Mouse (Mus musculus) small intestine, adult 2 months (tissue): ENCODE data around the gene Klk10.

Source experiments
- CTCF ChIP-seq: fragments of 200-500 bp; IDR thresholded peaks from 2 replicates; pipeline ENCODE4 v1.5.1; 2012; ENCODE audit warnings: low read depth, mild to moderate bottlenecking, control low read depth, inconsistent platforms, low read length, moderate library complexity, mixed read lengths; ENCODE audit not compliant: insufficient replicate concordance, insufficient read length; ENCODE audit errors: extremely low read depth
- POLR2A ChIP-seq: fragments of 200-500 bp; IDR thresholded peaks from 2 replicates; pipeline ENCODE4 v1.6.1; 2012; ENCODE audit warnings: low read depth, mild to moderate bottlenecking, control low read depth, inconsistent platforms, low read length, moderate library complexity

DNA sequence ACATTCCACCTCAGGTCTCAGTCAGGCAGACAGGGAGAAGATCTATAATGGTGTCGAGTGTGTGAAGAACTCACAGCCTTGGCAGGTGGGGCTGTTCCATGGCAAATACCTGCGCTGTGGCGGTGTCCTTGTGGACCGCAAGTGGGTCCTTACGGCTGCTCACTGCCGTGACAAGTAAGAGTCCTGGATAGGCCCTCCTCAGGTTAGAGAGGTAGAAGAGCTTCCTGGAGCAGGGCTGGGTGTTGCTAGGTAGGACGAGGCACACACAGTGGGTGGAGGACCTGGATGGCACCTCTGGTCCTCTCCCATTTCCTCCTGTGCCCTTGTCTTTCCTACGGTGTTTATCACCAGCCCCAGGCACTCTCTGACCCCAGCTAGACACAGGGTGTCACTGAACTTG lies 11.2 kb upstream of the Klk10 start:
- TF ChIP-seq POLR2A (no peak), CTCF (no peak)
